ENCODE assay signal across 17 mouse cellular contexts in the genomic region with DNA sequence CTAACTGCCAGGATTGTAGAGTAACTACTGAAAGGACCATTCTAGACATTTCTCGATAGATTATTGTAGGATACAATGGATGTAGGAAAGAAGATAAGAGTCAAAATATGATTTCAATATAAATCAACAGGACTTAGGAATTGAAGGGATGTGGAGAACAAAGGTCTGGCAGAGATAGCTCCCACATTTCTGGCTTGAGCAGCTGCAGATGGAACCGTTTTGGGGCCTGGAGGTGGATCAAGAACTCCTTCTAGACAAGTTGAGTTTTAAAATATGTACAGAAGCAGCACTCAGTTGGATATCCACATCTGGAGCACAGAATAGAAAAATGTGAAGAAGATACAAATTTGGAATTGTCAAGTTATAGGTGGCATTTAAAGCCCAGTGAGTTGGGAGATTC.
"Had no signal": no experiment of that assay in that cellular context is flagged by ENCODE, and none has a peak within 500 bp of the region (broad histone marks: within the 10 kb centered on the region; RNA-seq: fewer than 3 reads in every experiment).

No protein-coding gene starts in this region.

- ATAC-seq: liver, embryonic 12.5 days had no signal

- H3K9ac ChIP-seq: kidney, embryonic 15.5 days; limb, embryonic 12.5 days; liver, embryonic 12.5 days; liver, embryonic 15.5 days had no signal

- H3K27me3 ChIP-seq: kidney, embryonic 15.5 days; limb, embryonic 12.5 days; liver, embryonic 12.5 days; liver, embryonic 15.5 days had no signal

- H3K36me3 ChIP-seq: kidney, embryonic 15.5 days; limb, embryonic 12.5 days; liver, embryonic 12.5 days; liver, embryonic 15.5 days had no signal

- H3K27ac ChIP-seq: kidney, embryonic 15.5 days; left cerebral cortex, adult 2 months; limb, embryonic 12.5 days; liver, embryonic 12.5 days; liver, embryonic 15.5 days had no signal

- H3K4me2 ChIP-seq: kidney, embryonic 15.5 days; limb, embryonic 12.5 days; liver, embryonic 12.5 days; liver, embryonic 15.5 days; midbrain, embryonic 11.5 days had no signal

- H3K4me1 ChIP-seq: kidney, embryonic 15.5 days; limb, embryonic 12.5 days; liver, embryonic 12.5 days; liver, embryonic 15.5 days had no signal

- DNase-seq: kidney, adult 8-10 months; kidney, postnatal 10 days; kidney, postnatal 36 days; layer of hippocampus, postnatal 36 days; liver; lung, adult 18-20 months; lung, postnatal 14 days; lung, postnatal 4 days; midbrain, embryonic 14.5 days; thymus, adult 18-20 months; thymus, postnatal 36 days had no signal

- H3K4me3 ChIP-seq: kidney, embryonic 15.5 days; left cerebral cortex, adult 2 months; limb, embryonic 12.5 days; liver, embryonic 12.5 days; liver, embryonic 15.5 days had no signal

- H3K9me3 ChIP-seq: kidney, embryonic 15.5 days; limb, embryonic 12.5 days; liver, embryonic 12.5 days; liver, embryonic 15.5 days had no signal
